Mouse (Mus musculus): ENCODE results near the gene Glipr1l3. TPM values are rescaled to one million over a fixed set of nuclear protein-coding genes. Genes with fewer than 3 reads are reported as not detected.

Glipr1l3 gene
- not detected in 2 replicates for total RNA-seq (2023)

DNA sequence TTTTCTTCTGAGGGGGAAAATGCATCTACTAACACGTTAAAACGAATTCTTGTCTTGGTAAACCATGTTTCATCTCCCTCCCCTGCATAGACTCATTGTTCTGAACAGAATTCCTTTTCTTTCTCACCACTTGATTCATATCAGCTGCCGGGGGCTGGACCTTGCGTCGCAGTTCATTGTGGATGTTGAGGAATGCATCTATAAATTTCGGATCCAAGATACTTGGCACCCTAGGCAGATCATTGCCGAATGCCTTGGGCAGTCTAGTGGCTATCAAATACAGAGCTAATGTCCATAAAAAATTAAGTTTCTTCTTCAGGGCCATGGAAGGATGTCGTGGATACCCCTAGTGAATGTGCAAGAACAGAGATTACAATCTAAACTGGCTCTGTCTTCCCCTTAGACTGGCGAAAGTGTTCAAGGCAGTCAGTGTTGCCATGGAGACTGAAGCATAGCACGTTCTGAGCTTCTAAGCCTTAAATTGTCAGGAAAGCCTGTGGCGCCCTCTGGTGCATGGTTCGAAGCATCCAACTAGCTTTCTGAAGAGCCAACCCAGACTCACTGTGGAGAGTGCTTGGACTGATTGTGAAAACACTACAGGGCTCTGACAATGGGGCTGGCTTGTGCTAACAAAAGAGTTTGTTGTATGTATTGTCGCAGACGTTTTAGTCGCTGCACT is at the start of gene Glipr1l3:
TSS of gene Glipr1l3 (minus strand) at position 446 of the 679 bp plus-strand sequence.

DNA sequence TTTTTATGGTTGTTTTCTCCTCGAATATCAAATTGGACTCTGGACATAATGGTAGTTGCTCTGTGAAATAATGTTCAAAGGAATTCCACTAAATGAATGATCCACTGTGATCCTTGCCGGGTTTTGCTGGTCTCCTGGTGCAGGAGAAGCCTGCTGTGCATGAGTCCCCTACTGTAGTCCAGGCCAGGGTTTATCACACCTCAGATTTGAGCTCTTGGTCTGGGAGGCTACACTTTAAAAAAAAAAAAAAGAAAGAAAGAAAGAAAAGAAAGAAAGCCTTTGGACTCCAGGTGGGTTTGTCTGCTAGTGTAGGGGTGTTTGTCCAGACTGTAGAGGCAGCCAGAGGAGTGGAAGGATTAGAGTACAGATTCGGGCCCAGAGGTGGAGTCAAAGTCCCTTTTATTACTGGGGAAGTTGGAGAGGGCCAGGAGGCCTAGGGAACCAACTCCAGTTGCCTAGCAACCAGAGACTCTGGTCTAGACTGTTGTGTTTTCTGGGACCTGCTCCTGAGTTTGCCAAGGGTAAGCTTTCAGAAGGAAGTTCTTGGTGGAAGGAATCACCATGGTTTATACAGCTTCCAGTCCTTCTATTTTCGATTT is 3.1 kb upstream of the Glipr1l3 start, which contains the start of gene Caps2:
TSS of gene Caps2 (plus strand) at position 454 of the 599 bp plus-strand sequence.

Other genes with a start within 250 kb of the Glipr1l3 start
- gene Krr1, start 187.7 kb downstream of the Glipr1l3 start, total RNA-seq (2023) = 36.3 and 45.6 TPM in 2 replicates
- 184 and 215 TPM in 2 replicates for gene Glipr1, start 157.7 kb downstream of the Glipr1l3 start, total RNA-seq (2023)
- gene Glipr1l1, start 100.1 kb downstream of the Glipr1l3 start, total RNA-seq (2023) = not detected in 2 replicates
- gene Glipr1l2, start 77.0 kb downstream of the Glipr1l3 start, total RNA-seq (2023) = not detected in 2 replicates
- not detected in 2 replicates for gene Caps2, start 3.3 kb upstream of the Glipr1l3 start, total RNA-seq (2023)
- not detected in 2 replicates for gene Kcnc2, start 110.8 kb upstream of the Glipr1l3 start, total RNA-seq (2023)